Mouse (Mus musculus) liver, embryonic 14.5 days (tissue): ENCODE measurements around the gene Umad1.

ENCODE experiments used
- CTCF ChIP-seq: IDR thresholded peaks from 2 replicates; pipeline ENCODE4 v1.5.1; 2016; ENCODE audit warnings: antibody characterized with exemption, low read depth, control low read depth
- EP300 ChIP-seq: IDR thresholded peaks from 2 replicates; pipeline ENCODE4 v1.6.1; 2016; ENCODE audit warnings: antibody characterized with exemption, low read depth

DNA sequence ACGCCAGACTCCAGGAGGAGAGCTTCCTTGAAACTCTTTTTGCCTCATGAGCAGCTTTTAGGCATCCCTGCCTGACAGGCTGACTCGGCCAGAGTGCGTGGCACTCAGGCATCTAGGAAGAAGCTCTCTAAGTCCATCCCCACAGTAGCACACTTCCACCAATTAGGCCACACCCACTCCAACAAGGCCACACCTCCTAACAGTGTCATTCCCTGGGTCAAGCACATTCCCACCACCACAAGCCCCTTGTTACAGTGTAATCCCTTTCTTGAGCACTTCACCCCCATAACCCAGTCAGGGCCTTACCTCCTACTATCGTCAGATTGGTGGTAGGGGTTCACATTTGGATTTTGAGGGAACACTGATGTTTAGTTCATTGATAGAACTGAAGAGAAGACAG is 108.6 kb downstream of the Umad1 start:
- TF ChIP-seq CTCF: no peak
- TF ChIP-seq EP300: no peak
